In the genomic region with DNA sequence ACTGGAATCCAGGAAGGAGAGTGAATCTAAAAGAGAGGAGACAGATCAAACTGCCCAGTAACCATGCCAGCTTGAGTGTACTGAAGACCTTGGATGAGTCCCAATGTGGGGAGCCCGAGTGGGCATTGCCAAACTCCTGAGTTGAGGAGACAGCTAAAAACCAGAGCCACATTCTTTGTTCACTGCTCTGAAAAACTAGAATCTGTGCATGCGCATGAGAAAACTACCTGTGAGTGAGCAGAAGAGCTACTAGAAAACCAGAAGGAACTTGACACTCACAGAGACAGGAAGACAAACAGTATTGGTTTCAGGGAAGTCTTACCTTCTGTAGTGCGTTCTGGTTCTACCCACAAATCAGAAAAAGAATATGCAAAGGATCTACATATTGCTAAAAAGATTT, we compare ENCODE assay signal across 13 mouse cellular contexts.
"Had no signal": no experiment of that assay in that cellular context is flagged by ENCODE, and none has a peak within 500 bp of the region (broad histone marks: within the 10 kb centered on the region; RNA-seq: fewer than 3 reads in every experiment).

No protein-coding gene starts in this region.

- H3K4me1 ChIP-seq: limb, embryonic 13.5 days; liver, embryonic 12.5 days; lung, embryonic 15.5 days; megakaryocyte, embryonic 14.5 days; midbrain, embryonic 15.5 days; neural tube, embryonic 13.5 days had no signal

- H3K9me3 ChIP-seq: limb, embryonic 13.5 days; liver, embryonic 12.5 days; lung, embryonic 15.5 days; megakaryocyte, embryonic 14.5 days; midbrain, embryonic 15.5 days; neural tube, embryonic 13.5 days had no signal

- H3K4me3 ChIP-seq: limb, embryonic 13.5 days; liver, embryonic 12.5 days; lung, embryonic 15.5 days; midbrain, embryonic 15.5 days; neural tube, embryonic 13.5 days had no signal

- H3K36me3 ChIP-seq: limb, embryonic 13.5 days; liver, embryonic 12.5 days; lung, embryonic 15.5 days; midbrain, embryonic 15.5 days; neural tube, embryonic 13.5 days had no signal

- H3K27me3 ChIP-seq: limb, embryonic 13.5 days; liver, embryonic 12.5 days; lung, embryonic 15.5 days; megakaryocyte, embryonic 14.5 days; midbrain, embryonic 15.5 days; neural tube, embryonic 13.5 days had no signal

- DNase-seq: kidney, adult 9 months; kidney, postnatal 14 days; left cerebral cortex, postnatal 4 days; lung, postnatal 14 days; right cerebral cortex, postnatal 14 days; thymus, postnatal 36 days had no signal

- H3K27ac ChIP-seq: limb, embryonic 13.5 days; liver, embryonic 12.5 days; lung, embryonic 15.5 days; macrophage; midbrain, embryonic 15.5 days; neural tube, embryonic 13.5 days had no signal

- H3K9ac ChIP-seq: limb, embryonic 13.5 days; liver, embryonic 12.5 days; lung, embryonic 15.5 days; midbrain, embryonic 15.5 days; neural tube, embryonic 13.5 days had no signal
